Mouse (Mus musculus): ENCODE measurements at regions not wholly inside any gene's neighbourhood (a gene's known extent, or its start where the extent isn't known, plus 50 kb on each side); places are given as distances from the start of the nearest gene placed in this dataset.
A peak's percentile ranks its signal among the peaks of the same experiment; 100 is the strongest.

- H3K4me1 ChIP-seq (replicated peaks; ENCODE audit: insufficient read depth, low read length) = no peaks in the 10 kb centered on the region
- WGBS = 66% methylated on average over 2 of the region's 2 CpGs
- no peak overlapping the region for H3K4me3 ChIP-seq (replicated peaks; ENCODE audit: low read depth, low read length)
- no peaks in the 10 kb centered on the region for H3K9me3 ChIP-seq (replicated peaks; ENCODE audit: low read length)
- H3K27me3 ChIP-seq (ENCODE audit: insufficient read depth, low read length) = no peaks in the 10 kb centered on the region
- DNase-seq (ENCODE audit: low spot score) (no peak), ATAC-seq (replicated peaks; ENCODE audit: low FRiP score, low read depth) (no peak)
- H3K9ac ChIP-seq (ENCODE audit: low read depth, low read length) = no peak overlapping the region
- no peaks in the 10 kb centered on the region for H3K36me3 ChIP-seq (ENCODE audit: insufficient read depth, low read length)
- TF ChIP-seq CTCF (IDR thresholded peaks at IDR 0.05; ENCODE audit: low read depth) = no peak
- H3K27ac ChIP-seq = no peak overlapping the region
- H3K4me2 ChIP-seq (ENCODE audit: low read length) = no peak overlapping the region
These were observed 86.8 kb upstream of the Adgra3 start for GRCm38 (mm10) chr5:50145458-50146083.

GRCm38 (mm10) chr5:50130202-50130601 lies 71.4 kb upstream of the Adgra3 start:
- Histone ChIP-seq H3K9me3 (replicated peaks; ENCODE audit: low read length) (no peaks in the 10 kb centered on the region), H3K9ac (ENCODE audit: low read depth, low read length) (no peak overlapping the region), H3K4me3 (replicated peaks; ENCODE audit: low read depth, low read length) (no peak overlapping the region), H3K4me2 (ENCODE audit: low read length) (no peak overlapping the region), H3K27me3 (ENCODE audit: insufficient read depth, low read length) (no peaks in the 10 kb centered on the region), H3K36me3 (ENCODE audit: insufficient read depth, low read length) (no peaks in the 10 kb centered on the region), H3K27ac (no peak overlapping the region), H3K4me1 (replicated peaks; ENCODE audit: insufficient read depth, low read length) (no peaks in the 10 kb centered on the region)
- TF ChIP-seq CTCF (IDR thresholded peaks at IDR 0.05; ENCODE audit: low read depth) = no peak
- DNase-seq (ENCODE audit: low spot score) = no peak
- ATAC-seq (replicated peaks; ENCODE audit: low FRiP score, low read depth) = no peak
- WGBS = 48% methylated on average over 2 of the region's 2 CpGs

- Histone ChIP-seq H3K4me1 (replicated peaks; ENCODE audit: insufficient read depth, low read length) (no peaks in the 10 kb centered on the region), H3K36me3 (ENCODE audit: insufficient read depth, low read length) (no peaks in the 10 kb centered on the region), H3K4me3 (replicated peaks; ENCODE audit: low read depth, low read length) (no peak overlapping the region), H3K9me3 (replicated peaks; ENCODE audit: low read length) (no peaks in the 10 kb centered on the region), H3K4me2 (ENCODE audit: low read length) (no peak overlapping the region), H3K9ac (ENCODE audit: low read depth, low read length) (no peak overlapping the region), H3K27me3 (ENCODE audit: insufficient read depth, low read length) (no peaks in the 10 kb centered on the region), H3K27ac (no peak overlapping the region)
- no peak for ATAC-seq (replicated peaks; ENCODE audit: low FRiP score, low read depth)
- WGBS = 89% methylated on average over 3 of the region's 3 CpGs
- TF ChIP-seq CTCF (IDR thresholded peaks at IDR 0.05; ENCODE audit: low read depth) = no peak
- no peak for DNase-seq (ENCODE audit: low spot score)
These were observed 70.2 kb upstream of the Adgra3 start for GRCm38 (mm10) chr5:50128972-50129371.

- no peaks in the 10 kb centered on the region for H3K36me3 ChIP-seq (ENCODE audit: insufficient read depth, low read length)
- TF ChIP-seq CTCF (IDR thresholded peaks at IDR 0.05; ENCODE audit: low read depth) = no peak
- ATAC-seq (replicated peaks; ENCODE audit: low FRiP score, low read depth) = no peak
- H3K27me3 ChIP-seq (ENCODE audit: insufficient read depth, low read length) = no peaks in the 10 kb centered on the region
- H3K4me2 ChIP-seq (ENCODE audit: low read length) = no peak overlapping the region
- no peak overlapping the region for H3K4me3 ChIP-seq (replicated peaks; ENCODE audit: low read depth, low read length)
- H3K9ac ChIP-seq (ENCODE audit: low read depth, low read length) = no peak overlapping the region
- H3K4me1 ChIP-seq (replicated peaks; ENCODE audit: insufficient read depth, low read length) = no peaks in the 10 kb centered on the region
- WGBS = 74% methylated on average over 2 of the region's 2 CpGs
- H3K27ac ChIP-seq = no peak overlapping the region
- DNase-seq (ENCODE audit: low spot score) = no peak
- H3K9me3 ChIP-seq (replicated peaks; ENCODE audit: low read length) = no peaks in the 10 kb centered on the region
These were observed 67.8 kb upstream of the Adgra3 start for GRCm38 (mm10) chr5:50126594-50126993.

GRCm38 (mm10) chr5:50126177-50126576 lies 67.4 kb upstream of the Adgra3 start:
- no peak overlapping the region for H3K4me2 ChIP-seq (ENCODE audit: low read length)
- no peak overlapping the region for H3K27ac ChIP-seq
- ATAC-seq (replicated peaks; ENCODE audit: low FRiP score, low read depth) = no peak

GRCm38 (mm10) chr5:50125676-50126075 lies 66.9 kb upstream of the Adgra3 start:
- H3K4me2 ChIP-seq (ENCODE audit: low read length) = no peak overlapping the region
- H3K27me3 ChIP-seq (ENCODE audit: insufficient read depth, low read length) = no peaks in the 10 kb centered on the region
- no peak overlapping the region for H3K9ac ChIP-seq (ENCODE audit: low read depth, low read length)
- H3K9me3 ChIP-seq (replicated peaks; ENCODE audit: low read length) = no peaks in the 10 kb centered on the region
- DNase-seq (ENCODE audit: low spot score) = no peak
- no peaks in the 10 kb centered on the region for H3K36me3 ChIP-seq (ENCODE audit: insufficient read depth, low read length)
- no peak overlapping the region for H3K4me3 ChIP-seq (replicated peaks; ENCODE audit: low read depth, low read length)
- no peak for TF ChIP-seq CTCF (IDR thresholded peaks at IDR 0.05; ENCODE audit: low read depth)
- H3K27ac ChIP-seq = no peak overlapping the region
- no peak for ATAC-seq (replicated peaks; ENCODE audit: low FRiP score, low read depth)
- H3K4me1 ChIP-seq (replicated peaks; ENCODE audit: insufficient read depth, low read length) = no peaks in the 10 kb centered on the region
- 67% methylated on average over 2 of the region's 2 CpGs for WGBS

More at GRCm38 (mm10) chr5:50126177-50126576, 67.4 kb upstream of the Adgra3 start:
- Histone ChIP-seq H3K4me1 (replicated peaks; ENCODE audit: insufficient read depth, low read length) (no peaks in the 10 kb centered on the region), H3K9ac (ENCODE audit: low read depth, low read length) (no peak overlapping the region), H3K9me3 (replicated peaks; ENCODE audit: low read length) (no peaks in the 10 kb centered on the region), H3K27me3 (ENCODE audit: insufficient read depth, low read length) (no peaks in the 10 kb centered on the region), H3K36me3 (ENCODE audit: insufficient read depth, low read length) (no peaks in the 10 kb centered on the region), H3K4me3 (replicated peaks; ENCODE audit: low read depth, low read length) (no peak overlapping the region)
- no peak for TF ChIP-seq CTCF (IDR thresholded peaks at IDR 0.05; ENCODE audit: low read depth)
- no peak for DNase-seq (ENCODE audit: low spot score)

- Histone ChIP-seq H3K9ac (ENCODE audit: low read depth, low read length) (no peak overlapping the region), H3K9me3 (replicated peaks; ENCODE audit: low read length) (no peaks in the 10 kb centered on the region), H3K27ac (no peak overlapping the region), H3K4me1 (replicated peaks; ENCODE audit: insufficient read depth, low read length) (no peaks in the 10 kb centered on the region), H3K36me3 (ENCODE audit: insufficient read depth, low read length) (no peaks in the 10 kb centered on the region), H3K4me3 (replicated peaks; ENCODE audit: low read depth, low read length) (no peak overlapping the region), H3K4me2 (ENCODE audit: low read length) (no peak overlapping the region), H3K27me3 (ENCODE audit: insufficient read depth, low read length) (no peaks in the 10 kb centered on the region)
- no peak for TF ChIP-seq CTCF (IDR thresholded peaks at IDR 0.05; ENCODE audit: low read depth)
- ATAC-seq (replicated peaks; ENCODE audit: low FRiP score, low read depth) (no peak), DNase-seq (ENCODE audit: low spot score) (peak; percentile 22)
- WGBS = 17% methylated on average over 1 of the region's 1 CpGs
These were observed 64.0 kb upstream of the Adgra3 start for GRCm38 (mm10) chr5:50122829-50123241.
